Mouse (Mus musculus): ENCODE data around the gene Bcdin3d.

Bcdin3d gene

GRCm38 (mm10) chr15:99474576-99474926, at the start of gene Bcdin3d:
Bcdin3d (minus strand) TSS chr15:99474730.
- DNase-seq, result peak; percentile 78 to 88

GRCm38 (mm10) chr15:99520306-99520705, 45.8 kb upstream of the Bcdin3d start:
- DNase-seq, result peak in 1 of 2 experiments; percentile 3

GRCm38 (mm10) chr15:99519626-99520025, 45.1 kb upstream of the Bcdin3d start:
- DNase-seq, result no peak

GRCm38 (mm10) chr15:99517715-99518114, 43.2 kb upstream of the Bcdin3d start:
- DNase-seq, result no peak

GRCm38 (mm10) chr15:99516715-99517114, 42.2 kb upstream of the Bcdin3d start:
- DNase-seq, result no peak

- DNase-seq, result peak; percentile 70 to 75
These were observed 37.4 kb upstream of the Bcdin3d start for GRCm38 (mm10) chr15:99511797-99512525.

GRCm38 (mm10) chr15:99510621-99511020, 36.1 kb upstream of the Bcdin3d start:
- peak in 1 of 2 experiments; percentile 15 for DNase-seq

- peak in 1 of 2 experiments; percentile 3 for DNase-seq
These were observed 35.3 kb upstream of the Bcdin3d start for GRCm38 (mm10) chr15:99509840-99510239.

- DNase-seq, result peak in 1 of 2 experiments; percentile 5
These were observed 31.0 kb upstream of the Bcdin3d start for GRCm38 (mm10) chr15:99505324-99506095.

GRCm38 (mm10) chr15:99503256-99503655, 28.7 kb upstream of the Bcdin3d start:
- peak in 1 of 2 experiments; percentile 3 for DNase-seq

- DNase-seq, result peak in 1 of 2 experiments; percentile 12
These were observed 27.8 kb upstream of the Bcdin3d start for GRCm38 (mm10) chr15:99502311-99502831.

- DNase-seq, result no peak
These were observed 27.0 kb upstream of the Bcdin3d start for GRCm38 (mm10) chr15:99501292-99502260.

GRCm38 (mm10) chr15:99500320-99500719, 25.8 kb upstream of the Bcdin3d start:
- DNase-seq, result no peak

GRCm38 (mm10) chr15:99499726-99500125, 25.2 kb upstream of the Bcdin3d start:
- DNase-seq, result peak in 1 of 2 experiments; percentile 50

GRCm38 (mm10) chr15:99498781-99499180, 24.3 kb upstream of the Bcdin3d start:
- DNase-seq, result no peak

- DNase-seq, result no peak
These were observed 23.8 kb upstream of the Bcdin3d start for GRCm38 (mm10) chr15:99498356-99498755.

- peak; percentile 73 to 86 for DNase-seq
These were observed 23.2 kb upstream of the Bcdin3d start for GRCm38 (mm10) chr15:99497527-99498242.

GRCm38 (mm10) chr15:99497061-99497460, 22.5 kb upstream of the Bcdin3d start:
- peak; percentile 67 to 81 for DNase-seq

- no peak for DNase-seq
These were observed 10.2 kb upstream of the Bcdin3d start for GRCm38 (mm10) chr15:99484745-99485144.

GRCm38 (mm10) chr15:99475814-99476213, 1.3 kb upstream of the Bcdin3d start:
- DNase-seq, result no peak

- DNase-seq, result peak; percentile 40 to 46
These were observed 542 bp downstream of the Bcdin3d start for GRCm38 (mm10) chr15:99473801-99474575.

Measured in cerebellum, postnatal 36 days (tissue).